13 mouse cellular contexts compared by ENCODE assay signal in genomic region chr14:47419034-47419625, GRCm38 (mm10). TPM values are rescaled to one million over a fixed set of nuclear protein-coding genes. Genes with fewer than 3 reads are reported as not detected.
DNase-seq lines count a peak whose midpoint lies in the region; ATAC-seq lines count a peak whose summit lies in the region.
"Had no signal": no experiment of that assay in that cellular context is flagged by ENCODE, and none has a peak within 500 bp of the region (broad histone marks: within the 10 kb centered on the region; RNA-seq: fewer than 3 reads in every experiment).

No protein-coding gene starts in this region.

- no peak overlapping the region; the same call in 1 of the 2 replicates for H3K4me2 ChIP-seq in kidney, embryonic 16.5 days (replicated peaks; ENCODE audit: low read depth, low read length)

- peak overlapping the region; percentile 92 for H3K4me3 ChIP-seq in erythroblast, embryonic 14.5 days (replicated peaks)
- no peak overlapping the region for H3K4me3 ChIP-seq in kidney, embryonic 16.5 days (ENCODE audit: low read length)

- H3K9me3 ChIP-seq in erythroblast, embryonic 14.5 days (ENCODE audit: control insufficient read depth, low read length) = no peaks in the 10 kb centered on the region
- H3K9me3 ChIP-seq in kidney, embryonic 16.5 days (ENCODE audit: low read length) = no peaks in the 10 kb centered on the region
- H3K9me3 ChIP-seq: neural tube, embryonic 15.5 days had no signal

- H3K27ac ChIP-seq in kidney, embryonic 16.5 days (ENCODE audit: low read length) = peak overlapping the region; percentile 51
- H3K27ac ChIP-seq: neural tube, embryonic 15.5 days had no signal

- H3K4me1 ChIP-seq in erythroblast, embryonic 14.5 days (ENCODE audit: control insufficient read depth) = peaks cover 42% of the 10 kb centered on the region
- peaks cover 14% of the 10 kb centered on the region for H3K4me1 ChIP-seq in kidney, embryonic 16.5 days (ENCODE audit: insufficient read depth, low read length)

- no peak for DNase-seq in kidney, postnatal 4 days
- DNase-seq in A20 (ENCODE audit: low read depth, low spot score) = peak; percentile 79
- DNase-seq in induced T-regulatory cell, adult 2 months (ENCODE audit: low read depth) = peak; percentile 16
- no peak for DNase-seq in thymus, postnatal 25 days
- DNase-seq: adrenal gland, postnatal 36 days; cerebellum, postnatal 36 days; forebrain, postnatal 0 days; heart, postnatal 14 days had no signal

- peaks cover 34% of the 10 kb centered on the region for H3K36me3 ChIP-seq in erythroblast, embryonic 14.5 days (ENCODE audit: control insufficient read depth)
- peaks cover 19% of the 10 kb centered on the region for H3K36me3 ChIP-seq in kidney, embryonic 16.5 days (ENCODE audit: insufficient read depth, low read length)
- H3K36me3 ChIP-seq: neural tube, embryonic 15.5 days had no signal

- ATAC-seq in erythroblast, adult 5-6 weeks (replicated peaks; ENCODE audit: low FRiP score, poor library complexity, severe bottlenecking) = no peak
- no peak for ATAC-seq in kidney, embryonic 16.5 days (ENCODE audit: low FRiP score, low TSS enrichment)
- no peak for ATAC-seq in frontal cortex, adult (ENCODE audit: low TSS enrichment)

- no peak overlapping the region for H3K9ac ChIP-seq in kidney, embryonic 16.5 days (replicated peaks; ENCODE audit: low read length)

- H3K27me3 ChIP-seq in erythroblast, embryonic 14.5 days (ENCODE audit: control insufficient read depth) = peaks cover 2% of the 10 kb centered on the region; the same call in 1 of the 2 replicates
- H3K27me3 ChIP-seq in kidney, embryonic 16.5 days (ENCODE audit: insufficient read depth, low read length) = no peaks in the 10 kb centered on the region
- H3K27me3 ChIP-seq: neural tube, embryonic 15.5 days had no signal

- WGBS in kidney, embryonic 16.5 days = 63% methylated on average over 9 of the region's 9 CpGs

RNA-seq across cellular contexts. Expression of gene Dlgap5, which starts 0.9 kb away (rescaled TPM):
- 2.1 and 4.9 TPM in 2 replicates for polyA plus RNA-seq in erythroblast, embryonic 14.5 days (2012)
- total RNA-seq in erythroblast, adult 5-6 weeks (2015; ENCODE audit: low replicate concordance) = 42.8 and 49.2 TPM in 2 replicates
- 64.0 and 79.3 TPM in 2 replicates for total RNA-seq in erythroblast, adult 5-6 weeks (2017; ENCODE audit: low replicate concordance)
- 48.4 and 53.7 TPM in 2 replicates for polyA plus RNA-seq in kidney, embryonic 16.5 days (2015; fragmentation: Nextera tagmentation; extraction: Ambion mirVana)

RNA-seq across cellular contexts. Expression of gene Fbxo34, which starts 31.1 kb away (rescaled TPM):
- 5.5 and 7.0 TPM in 2 replicates for polyA plus RNA-seq in erythroblast, embryonic 14.5 days (2012)
- total RNA-seq in erythroblast, adult 5-6 weeks (2015; ENCODE audit: low replicate concordance) = 153 and 163 TPM in 2 replicates
- total RNA-seq in erythroblast, adult 5-6 weeks (2017; ENCODE audit: low replicate concordance) = 302 and 381 TPM in 2 replicates
- 22.8 and 24.1 TPM in 2 replicates for polyA plus RNA-seq in kidney, embryonic 16.5 days (2015; fragmentation: Nextera tagmentation; extraction: Ambion mirVana)

RNA-seq across cellular contexts. Expression of gene Lgals3, which starts 51.6 kb away (rescaled TPM):
- polyA plus RNA-seq in erythroblast, embryonic 14.5 days (2012) = 1.9 and 3.3 TPM in 2 replicates
- 100 and 159 TPM in 2 replicates for total RNA-seq in erythroblast, adult 5-6 weeks (2015; ENCODE audit: low replicate concordance)
- total RNA-seq in erythroblast, adult 5-6 weeks (2017; ENCODE audit: low replicate concordance) = 45.4 and 53.7 TPM in 2 replicates
- polyA plus RNA-seq in kidney, embryonic 16.5 days (2015; fragmentation: Nextera tagmentation; extraction: Ambion mirVana) = 30.1 and 37.6 TPM in 2 replicates

Comparison
In these comparisons a context has a peak if more than half of its experiments do, and no peak if none do; other contexts are left out.
1. DNase-seq: peak in A20 (single experiment) and induced T-regulatory cell, adult 2 months (single experiment); none in kidney, postnatal 4 days (0 of 2) and thymus, postnatal 25 days (single experiment).